Mouse (Mus musculus): ENCODE measurements around the gene Syce1.

The Syce1 gene

DNA sequence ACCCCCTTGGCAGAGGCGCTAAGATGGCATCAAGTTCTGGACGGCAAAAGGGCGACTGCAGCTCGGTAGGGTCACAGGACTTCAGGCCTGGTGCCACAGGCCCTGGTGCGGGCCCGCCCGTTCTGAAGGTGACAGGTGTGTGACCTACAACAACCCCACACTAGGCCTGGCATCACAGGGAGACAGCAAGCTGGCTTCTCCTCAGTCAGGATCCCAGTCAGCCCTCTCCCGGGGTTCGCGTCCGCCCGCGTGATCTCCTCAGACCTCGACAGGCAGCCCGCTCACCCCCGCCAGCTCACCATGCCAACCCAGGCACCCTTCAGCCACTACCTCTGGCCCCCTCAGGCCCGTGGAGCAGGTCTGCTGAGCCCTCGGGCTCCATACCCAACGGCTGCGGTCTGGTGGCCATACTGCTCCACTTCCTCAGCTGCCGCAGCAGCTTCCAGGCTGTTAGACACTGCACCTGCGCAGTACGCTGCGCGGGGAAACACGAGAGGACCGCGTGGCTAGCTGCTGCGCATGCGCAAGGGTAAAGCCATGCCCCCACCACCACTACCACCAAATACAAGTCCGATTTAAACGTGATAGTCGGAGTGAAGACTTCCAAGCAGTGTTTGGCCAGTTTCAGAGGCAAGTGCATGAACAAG, at the start of gene Syce1:
Gene Syce1, minus strand, starts transcription at position 447 of the 647 bp plus-strand sequence.
- in situ Hi-C loops (cut with MboI, MseI), result loop anchor here (10.0 kb wide), 1 partner anchor 883 kb away; no protein-coding TSS in a partner anchor

DNA sequence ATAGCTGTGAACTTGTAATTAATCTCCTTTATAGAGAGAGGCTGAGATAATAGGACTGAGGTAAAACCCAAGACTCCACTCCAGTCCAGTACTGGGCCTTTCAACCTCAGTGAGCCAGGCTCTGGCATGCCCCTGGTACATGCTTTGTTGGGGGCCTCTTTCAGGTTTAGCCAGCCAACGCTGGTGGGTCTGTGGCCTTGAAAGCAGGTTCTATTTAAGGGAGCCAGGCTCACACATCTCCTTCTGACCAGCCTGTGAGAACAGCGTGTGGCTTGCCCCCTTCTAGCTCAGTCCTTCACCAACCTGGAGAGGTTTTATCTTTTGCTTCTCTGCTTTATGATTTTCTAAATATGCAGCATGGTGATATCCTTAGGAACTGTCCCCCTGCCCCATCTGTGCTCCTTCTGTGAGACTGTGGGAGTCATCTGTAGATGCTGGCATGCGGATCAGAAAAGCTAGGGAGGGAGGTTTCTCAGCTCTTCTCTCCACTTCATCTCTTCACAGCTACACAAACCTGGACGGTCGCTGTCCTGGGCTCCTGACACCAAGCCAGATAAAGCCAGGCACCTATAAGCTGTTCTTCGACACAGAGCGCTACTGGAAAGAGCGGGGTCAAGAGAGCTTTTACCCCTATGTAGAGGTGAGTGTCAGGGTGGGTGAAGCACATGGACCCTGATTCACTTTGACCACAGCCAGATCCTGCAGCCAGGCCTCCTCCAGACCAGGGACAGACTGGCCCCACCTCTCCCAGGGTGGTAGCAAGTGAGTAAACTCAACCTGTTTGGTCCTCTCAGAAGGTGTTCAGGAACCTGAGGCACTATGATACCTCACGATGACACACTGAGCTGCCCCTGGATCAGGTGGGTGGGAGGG, 48.8 kb upstream of the Syce1 start:
- in situ Hi-C loops (cut with MboI, MseI), result no loop called here

- in situ Hi-C loops (cut with MboI, MseI), result no loop called here
These were observed 48.1 kb upstream of the Syce1 start for GRCm38 (mm10) chr7:140835758-140836087.

DNA sequence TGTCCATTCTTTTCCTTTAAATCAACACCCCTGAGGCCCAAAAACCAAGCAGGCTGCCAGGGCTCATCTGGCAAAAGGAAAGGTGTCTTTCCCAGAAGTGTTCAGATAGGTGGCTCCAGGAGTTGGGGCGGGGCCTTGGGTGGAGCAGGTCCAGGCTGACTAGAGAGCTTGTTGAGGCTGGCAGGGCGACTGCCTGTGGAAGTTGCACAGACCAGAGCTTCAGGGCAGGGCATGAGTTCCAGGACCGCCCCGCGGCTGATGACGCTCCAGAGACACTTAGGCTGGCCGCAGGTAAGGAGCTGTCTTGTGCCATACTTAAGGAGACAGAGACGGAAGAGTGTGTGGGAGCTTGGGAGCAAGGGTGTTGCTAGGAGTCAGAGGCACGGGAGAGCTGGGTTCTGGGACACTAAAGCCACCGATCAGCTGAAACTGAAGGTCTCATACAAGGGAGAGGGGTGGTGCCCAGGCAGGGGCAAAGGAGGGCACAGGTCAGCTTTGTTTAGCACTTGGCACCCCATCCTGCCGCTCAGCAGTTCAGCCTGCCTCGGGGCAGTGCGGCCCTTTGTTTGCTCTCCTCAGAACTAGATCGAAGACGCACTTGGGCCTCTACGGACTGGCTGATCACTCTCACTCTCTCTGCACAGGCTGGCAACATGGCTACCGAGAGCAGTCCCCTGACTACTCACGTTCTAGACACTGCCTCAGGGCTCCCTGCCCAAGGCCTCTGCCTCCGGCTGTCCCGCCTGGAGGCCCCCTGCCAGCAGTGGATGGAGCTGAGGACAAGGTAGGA, 47.5 kb upstream of the Syce1 start, which contains the start of gene Urah:
Gene Urah, plus strand, starts transcription at position 51 of the 790 bp plus-strand sequence.
- in situ Hi-C loops (cut with MboI, MseI), result no loop called here

GRCm38 (mm10) chr7:140833341-140833740, 45.7 kb upstream of the Syce1 start:
- in situ Hi-C loops (cut with MboI, MseI), result no loop called here

DNA sequence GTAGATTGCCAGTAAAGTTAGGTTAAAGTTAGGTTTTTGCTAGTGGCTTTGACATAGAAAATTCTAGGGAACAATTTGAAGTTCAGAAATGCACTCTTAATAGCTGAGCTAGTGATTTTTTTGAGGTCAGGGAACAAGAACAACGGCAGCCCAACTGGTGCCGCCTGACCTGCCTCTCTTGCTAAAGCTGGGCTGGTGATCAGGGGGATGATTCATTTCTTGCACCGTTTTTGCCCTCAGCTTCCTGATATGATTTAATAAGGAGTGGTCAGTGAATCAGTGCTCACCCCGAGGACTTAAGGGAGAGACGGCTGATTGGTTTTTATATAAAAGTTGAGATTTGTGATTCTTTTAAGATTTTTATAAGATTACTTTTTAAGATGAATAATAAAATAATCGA, 43.8 kb upstream of the Syce1 start:
- in situ Hi-C loops (cut with MboI, MseI), result no loop called here

DNA sequence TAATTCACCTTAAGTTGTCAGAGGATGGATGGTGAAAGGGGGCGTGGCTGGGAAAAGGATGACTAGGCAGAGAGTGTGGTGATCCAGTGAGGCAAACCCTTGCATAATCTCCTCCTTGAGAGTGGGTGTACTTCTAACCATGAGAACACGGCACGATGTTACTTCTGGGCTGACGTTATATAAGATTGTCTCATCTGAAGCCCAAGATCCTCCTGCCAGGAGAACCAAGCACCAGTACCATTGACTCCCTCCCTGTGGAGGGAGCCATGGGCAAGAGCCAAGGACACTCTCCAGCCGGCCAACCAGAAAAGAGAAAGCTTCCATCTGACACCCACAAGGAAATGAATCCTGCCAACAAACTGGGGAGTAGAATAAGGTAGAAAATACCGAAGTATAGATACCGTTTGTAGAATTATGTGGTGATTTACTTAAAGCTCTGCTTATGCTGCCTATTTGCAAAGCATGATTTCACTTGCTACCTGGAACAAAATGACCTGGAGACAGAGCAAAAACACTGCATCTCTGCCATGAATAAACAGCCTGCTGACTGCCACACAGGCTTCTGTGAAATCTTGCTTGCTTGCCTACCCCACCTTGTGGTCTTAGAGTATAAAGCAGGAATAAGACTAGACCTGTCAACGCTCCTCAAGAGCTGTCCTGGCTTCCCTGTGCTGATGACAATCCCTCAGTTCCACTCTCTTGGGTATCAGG, 40.7 kb upstream of the Syce1 start:
- in situ Hi-C loops (cut with MboI, MseI), result no loop called here

DNA sequence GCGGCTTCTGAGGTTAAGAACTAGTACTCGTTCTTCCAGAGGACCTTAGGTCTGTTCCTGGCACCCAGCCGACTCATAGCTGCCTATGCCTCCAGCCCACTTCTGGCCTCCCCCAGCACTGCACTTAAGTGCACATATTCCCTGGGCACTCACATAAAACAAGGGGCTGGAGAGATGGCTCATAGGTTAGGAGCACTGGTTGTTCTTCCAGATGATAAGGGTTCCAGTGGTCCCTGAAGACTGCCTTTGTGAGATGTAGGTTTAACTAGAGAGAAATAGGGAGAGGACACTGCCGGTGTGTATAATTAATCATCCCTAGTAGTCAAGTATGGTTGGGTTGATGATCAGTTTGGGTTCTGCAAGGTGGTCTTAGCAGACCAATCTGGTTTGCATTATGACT, 35.1 kb upstream of the Syce1 start:
- in situ Hi-C loops (cut with MboI, MseI), result no loop called here

- in situ Hi-C loops (cut with MboI, MseI), result no loop called here
These were observed 34.1 kb upstream of the Syce1 start, which contains the start of gene Zfp941 for GRCm38 (mm10) chr7:140821653-140822329. TSS of gene Zfp941 (minus strand) at chr7:140822178.

- in situ Hi-C loops (cut with MboI, MseI), result no loop called here
These were observed 33.6 kb upstream of the Syce1 start for GRCm38 (mm10) chr7:140821305-140821652.

DNA sequence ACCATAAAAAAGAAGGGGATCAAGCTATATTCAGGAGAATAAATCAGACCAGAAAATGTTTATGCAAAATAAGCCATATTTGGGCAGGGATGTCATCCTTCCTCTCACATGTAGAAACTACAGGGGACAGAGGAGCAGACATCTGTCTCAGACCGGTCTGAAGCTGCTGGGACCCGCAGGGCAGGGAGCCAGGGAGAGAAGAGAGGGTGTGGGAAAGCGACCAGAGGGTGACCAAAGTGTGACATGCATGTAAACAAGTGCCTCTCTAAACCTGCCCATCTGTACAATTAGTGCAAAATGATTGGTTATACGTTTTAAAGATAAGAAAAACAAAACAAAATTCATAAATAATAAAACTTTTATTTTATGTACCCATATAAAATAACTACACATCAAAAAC, 32.5 kb upstream of the Syce1 start:
- in situ Hi-C loops (cut with MboI, MseI), result no loop called here

GRCm38 (mm10) chr7:140812850-140813249, 25.2 kb upstream of the Syce1 start:
- in situ Hi-C loops (cut with MboI, MseI), result no loop called here

GRCm38 (mm10) chr7:140811714-140812113, 24.1 kb upstream of the Syce1 start:
- in situ Hi-C loops (cut with MboI, MseI), result no loop called here

GRCm38 (mm10) chr7:140810496-140810895, 22.8 kb upstream of the Syce1 start:
- in situ Hi-C loops (cut with MboI, MseI), result no loop called here

DNA sequence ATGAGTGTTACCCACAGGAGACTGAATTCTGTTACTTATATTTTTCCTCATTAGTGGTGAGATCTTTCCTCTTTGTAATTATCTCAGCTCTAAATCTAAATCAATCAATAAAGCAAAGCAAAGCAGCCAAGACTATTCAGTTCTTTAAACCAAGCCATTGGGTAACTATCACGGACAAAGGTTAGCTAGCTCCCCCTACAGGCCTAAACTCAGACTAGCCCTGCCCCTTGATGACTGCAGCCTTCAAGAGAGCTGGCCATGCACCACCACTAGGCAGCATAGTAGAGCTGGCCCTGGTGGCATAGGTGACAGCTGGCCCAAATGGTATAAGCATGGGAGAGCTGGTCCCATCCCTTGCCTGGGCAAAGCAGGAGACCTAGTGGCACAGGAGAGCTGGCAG, 18.1 kb upstream of the Syce1 start:
- in situ Hi-C loops (cut with MboI, MseI), result no loop called here

DNA sequence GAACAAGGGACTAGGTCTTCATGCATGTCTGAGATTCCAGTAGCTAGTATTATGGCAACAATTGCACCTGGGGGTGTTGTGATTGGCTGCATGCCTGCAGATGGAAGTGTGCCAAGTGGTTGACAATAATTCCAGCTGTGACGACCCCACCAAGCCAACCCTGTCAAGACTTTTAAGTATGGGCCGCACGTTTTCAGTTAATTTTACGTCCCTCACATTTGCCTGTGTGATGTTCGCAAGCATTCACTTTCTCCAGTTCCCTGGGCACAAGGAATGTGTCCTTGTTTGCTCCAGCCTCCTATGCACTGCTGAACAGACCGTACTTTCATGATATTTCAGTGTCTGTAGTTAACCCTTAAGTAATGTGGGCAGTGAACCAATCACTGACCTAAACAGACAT, 15.0 kb upstream of the Syce1 start:
- in situ Hi-C loops (cut with MboI, MseI), result no loop called here

- in situ Hi-C loops (cut with MboI, MseI), result loop anchor here (10.0 kb wide), 1 partner anchor 613 kb away; no protein-coding TSS in a partner anchor
These were observed 10.6 kb upstream of the Syce1 start for GRCm38 (mm10) chr7:140798212-140798611.

- in situ Hi-C loops (cut with MboI, MseI), result loop anchor here (10.0 kb wide), 1 partner anchor 613 kb away; no protein-coding TSS in a partner anchor
These were observed 10.0 kb upstream of the Syce1 start for GRCm38 (mm10) chr7:140797619-140798018.

- in situ Hi-C loops (cut with MboI, MseI), result loop anchor here (10.0 kb wide), 1 partner anchor 609 kb away; no protein-coding TSS in a partner anchor
These were observed 5.9 kb upstream of the Syce1 start for GRCm38 (mm10) chr7:140793541-140793940.

GRCm38 (mm10) chr7:140788053-140788435, 392 bp upstream of the Syce1 start:
- in situ Hi-C loops (cut with MboI, MseI), result loop anchor here (10.0 kb wide), 1 partner anchor 883 kb away; no protein-coding TSS in a partner anchor

DNA sequence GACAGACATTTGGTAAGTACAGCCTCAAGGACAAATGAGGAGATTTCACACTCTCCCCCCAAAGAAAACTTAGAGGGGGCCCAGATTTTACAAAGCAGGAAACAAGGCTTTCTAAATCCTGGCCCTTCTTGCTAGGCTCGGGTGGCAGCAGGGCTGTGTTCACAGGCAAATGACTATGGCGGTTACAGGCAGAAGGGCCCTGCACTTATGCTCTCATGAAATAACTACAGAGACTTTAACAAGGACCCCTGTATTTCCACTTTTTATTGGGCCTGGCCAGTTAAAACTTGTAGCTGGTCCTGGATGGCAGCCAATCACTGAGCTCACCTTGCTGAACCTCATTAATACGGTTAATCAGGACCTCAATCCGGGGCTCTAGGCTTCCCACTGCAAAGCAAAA, 7.1 kb downstream of the Syce1 start:
- in situ Hi-C loops (cut with MboI, MseI), result loop anchor here (10.0 kb wide), 1 partner anchor 876 kb away; no protein-coding TSS in a partner anchor

Measured in regulatory T cell (primary cell).